Mouse (Mus musculus): Measurements from ENCODE around the gene Inmt. TPM values are rescaled to one million over a fixed set of nuclear protein-coding genes. Genes with fewer than 3 reads are reported as not detected.

Gene Inmt
- total and polyA plus RNA-seq, 2 experiments from 2014 or later = not detected

- no peak overlapping the region for H3K9ac ChIP-seq (replicated peaks; ENCODE audit: low read length, poor library complexity, severe bottlenecking)
- 0 out of 2 replicates have a peak overlapping the region, but pooled peaks have one; percentile 18 for H3K27ac ChIP-seq (ENCODE audit: low read depth, low read length)
- ATAC-seq (ENCODE audit: low FRiP score) = no peak
- no peak for TF ChIP-seq CTCF (IDR thresholded peaks at IDR 0.05)
- H3K4me3 ChIP-seq (ENCODE audit: low read depth, low read length) = no peak overlapping the region
- DNase-seq (ENCODE audit: low spot score) = peak; percentile 15
- H3K4me2 ChIP-seq (ENCODE audit: low read depth, low read length, poor library complexity, severe bottlenecking) = no peak overlapping the region
- no peaks in the 10 kb centered on the region for H3K36me3 ChIP-seq (ENCODE audit: insufficient read depth, low read length)
- H3K9me3 ChIP-seq (ENCODE audit: low read length) = no peaks in the 10 kb centered on the region
- WGBS = 64% methylated on average over 1 of the region's 1 CpGs
- H3K4me1 ChIP-seq (ENCODE audit: insufficient read depth, low read length) = no peaks in the 10 kb centered on the region
- H3K27me3 ChIP-seq (ENCODE audit: insufficient read depth, low read length) = no peaks in the 10 kb centered on the region
Measured at GRCm38 (mm10) chr6:55159256-55159655, 15.6 kb downstream of the Inmt start.

- no peaks in the 10 kb centered on the region for H3K27me3 ChIP-seq (ENCODE audit: insufficient read depth, low read length)
- H3K4me3 ChIP-seq (ENCODE audit: low read depth, low read length) = no peak overlapping the region
- H3K36me3 ChIP-seq (ENCODE audit: insufficient read depth, low read length) = no peaks in the 10 kb centered on the region
- no peak overlapping the region for H3K4me2 ChIP-seq (ENCODE audit: low read depth, low read length, poor library complexity, severe bottlenecking)
- no peaks in the 10 kb centered on the region for H3K4me1 ChIP-seq (ENCODE audit: insufficient read depth, low read length)
- ATAC-seq (ENCODE audit: low FRiP score) (no peak), DNase-seq (ENCODE audit: low spot score) (no peak)
- no peak overlapping the region for H3K27ac ChIP-seq (ENCODE audit: low read depth, low read length)
- no peak for TF ChIP-seq CTCF (IDR thresholded peaks at IDR 0.05)
- WGBS = 93% methylated on average over 3 of the region's 3 CpGs
- H3K9me3 ChIP-seq (ENCODE audit: low read length) = no peaks in the 10 kb centered on the region
- H3K9ac ChIP-seq (replicated peaks; ENCODE audit: low read length, poor library complexity, severe bottlenecking) = no peak overlapping the region
Measured at GRCm38 (mm10) chr6:55152226-55152625, 22.6 kb downstream of the Inmt start.

- no peak for ATAC-seq (ENCODE audit: low FRiP score)
- H3K9ac ChIP-seq (replicated peaks; ENCODE audit: low read length, poor library complexity, severe bottlenecking) = no peak overlapping the region
- no peak for TF ChIP-seq CTCF (IDR thresholded peaks at IDR 0.05)
Measured at GRCm38 (mm10) chr6:55146138-55146537, 28.7 kb downstream of the Inmt start.

GRCm38 (mm10) chr6:55145285-55145684 lies 29.6 kb downstream of the Inmt start:
- 86% methylated on average over 5 of the region's 5 CpGs for WGBS
- Histone ChIP-seq H3K27ac (ENCODE audit: low read depth, low read length) (no peak overlapping the region), H3K9me3 (ENCODE audit: low read length) (no peaks in the 10 kb centered on the region), H3K4me3 (ENCODE audit: low read depth, low read length) (no peak overlapping the region), H3K4me2 (ENCODE audit: low read depth, low read length, poor library complexity, severe bottlenecking) (no peak overlapping the region), H3K9ac (replicated peaks; ENCODE audit: low read length, poor library complexity, severe bottlenecking) (no peak overlapping the region), H3K36me3 (ENCODE audit: insufficient read depth, low read length) (no peaks in the 10 kb centered on the region), H3K27me3 (ENCODE audit: insufficient read depth, low read length) (no peaks in the 10 kb centered on the region), H3K4me1 (ENCODE audit: insufficient read depth, low read length) (no peaks in the 10 kb centered on the region)
- no peak for ATAC-seq (ENCODE audit: low FRiP score)
- no peak for TF ChIP-seq CTCF (IDR thresholded peaks at IDR 0.05)
- no peak for DNase-seq (ENCODE audit: low spot score)

More at GRCm38 (mm10) chr6:55146138-55146537, 28.7 kb downstream of the Inmt start:
- Histone ChIP-seq H3K27me3 (ENCODE audit: insufficient read depth, low read length) (no peaks in the 10 kb centered on the region), H3K36me3 (ENCODE audit: insufficient read depth, low read length) (no peaks in the 10 kb centered on the region), H3K4me1 (ENCODE audit: insufficient read depth, low read length) (no peaks in the 10 kb centered on the region), H3K4me2 (ENCODE audit: low read depth, low read length, poor library complexity, severe bottlenecking) (no peak overlapping the region), H3K27ac (ENCODE audit: low read depth, low read length) (no peak overlapping the region), H3K9me3 (ENCODE audit: low read length) (no peaks in the 10 kb centered on the region), H3K4me3 (ENCODE audit: low read depth, low read length) (no peak overlapping the region)
- DNase-seq (ENCODE audit: low spot score) = no peak
- WGBS = 34% methylated on average over 4 of the region's 4 CpGs

GRCm38 (mm10) chr6:55138343-55138742 lies 36.5 kb downstream of the Inmt start:
- Histone ChIP-seq H3K27ac (ENCODE audit: low read depth, low read length) (no peak overlapping the region), H3K4me2 (ENCODE audit: low read depth, low read length, poor library complexity, severe bottlenecking) (no peak overlapping the region), H3K9ac (replicated peaks; ENCODE audit: low read length, poor library complexity, severe bottlenecking) (no peak overlapping the region), H3K27me3 (ENCODE audit: insufficient read depth, low read length) (no peaks in the 10 kb centered on the region), H3K9me3 (ENCODE audit: low read length) (no peaks in the 10 kb centered on the region), H3K4me3 (ENCODE audit: low read depth, low read length) (no peak overlapping the region), H3K36me3 (ENCODE audit: insufficient read depth, low read length) (no peaks in the 10 kb centered on the region), H3K4me1 (ENCODE audit: insufficient read depth, low read length) (no peaks in the 10 kb centered on the region)
- no peak for DNase-seq (ENCODE audit: low spot score)
- TF ChIP-seq CTCF (IDR thresholded peaks at IDR 0.05) = no peak
- no peak for ATAC-seq (ENCODE audit: low FRiP score)

GRCm38 (mm10) chr6:55133425-55133824 lies 41.4 kb downstream of the Inmt start:
- Histone ChIP-seq H3K36me3 (ENCODE audit: insufficient read depth, low read length) (no peaks in the 10 kb centered on the region), H3K4me1 (ENCODE audit: insufficient read depth, low read length) (no peaks in the 10 kb centered on the region), H3K27ac (ENCODE audit: low read depth, low read length) (no peak overlapping the region), H3K9me3 (ENCODE audit: low read length) (no peaks in the 10 kb centered on the region), H3K9ac (replicated peaks; ENCODE audit: low read length, poor library complexity, severe bottlenecking) (no peak overlapping the region), H3K27me3 (ENCODE audit: insufficient read depth, low read length) (no peaks in the 10 kb centered on the region), H3K4me3 (ENCODE audit: low read depth, low read length) (no peak overlapping the region), H3K4me2 (ENCODE audit: low read depth, low read length, poor library complexity, severe bottlenecking) (no peak overlapping the region)
- 56% methylated on average over 1 of the region's 1 CpGs for WGBS
- ATAC-seq (ENCODE audit: low FRiP score) = no peak
- DNase-seq (ENCODE audit: low spot score) = no peak
- TF ChIP-seq CTCF (IDR thresholded peaks at IDR 0.05) = no peak
